Mouse (Mus musculus): Measurements from ENCODE around the gene Zc3h4. TPM values are rescaled to one million over a fixed set of nuclear protein-coding genes. Genes with fewer than 3 reads are reported as not detected.

The Zc3h4 gene
- 10 to 100 TPM; 69.3 to 78.4 TPM for total RNA-seq (2023)

DNA sequence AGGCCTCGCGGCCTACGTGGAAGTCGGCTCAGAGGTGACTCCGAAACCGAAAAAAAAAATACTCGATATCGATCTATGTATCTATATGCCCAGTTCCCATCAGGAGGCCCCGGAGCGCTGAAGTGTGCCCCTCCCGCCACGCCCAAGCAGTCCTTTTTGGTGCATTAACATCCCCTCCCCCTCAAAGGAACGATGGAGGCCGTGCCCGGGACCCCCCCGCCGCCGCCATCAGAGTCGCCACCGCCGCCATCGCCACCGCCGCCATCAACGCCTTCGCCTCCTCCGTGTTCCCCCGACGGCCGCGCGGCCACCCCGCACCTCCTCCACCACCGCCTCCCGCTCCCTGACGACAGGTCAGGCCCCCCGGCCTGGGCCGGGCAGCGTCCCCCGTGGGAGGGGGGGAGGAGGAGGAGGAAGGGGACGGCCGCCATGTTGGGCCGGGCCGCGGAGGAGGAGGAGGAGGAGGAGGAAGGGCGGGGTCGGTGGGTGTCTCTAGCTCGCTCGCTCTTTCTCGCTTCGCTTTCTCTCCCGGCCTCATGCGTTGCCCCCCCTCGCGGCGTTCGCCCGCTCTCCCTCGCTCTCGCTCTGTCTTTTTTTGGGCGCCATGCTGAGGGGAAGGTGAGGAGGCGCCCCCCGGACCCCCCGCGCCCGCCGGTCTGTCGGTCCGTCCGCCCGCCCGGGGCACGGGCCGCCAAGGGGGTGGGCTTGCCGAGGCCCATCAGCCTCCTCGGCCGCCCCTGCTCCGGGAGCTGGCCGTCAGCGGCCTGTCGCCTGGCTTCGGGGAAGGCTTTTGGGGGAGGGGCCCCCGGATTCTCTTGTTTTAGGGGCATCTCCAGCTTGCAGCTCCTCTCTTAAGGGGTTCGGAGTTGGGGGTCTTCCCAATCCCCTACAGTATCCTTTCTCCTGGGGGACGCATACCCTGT is at the start of gene Zc3h4:
Zc3h4 (plus strand) TSS at position 222 of the 923 bp plus-strand sequence.

DNA sequence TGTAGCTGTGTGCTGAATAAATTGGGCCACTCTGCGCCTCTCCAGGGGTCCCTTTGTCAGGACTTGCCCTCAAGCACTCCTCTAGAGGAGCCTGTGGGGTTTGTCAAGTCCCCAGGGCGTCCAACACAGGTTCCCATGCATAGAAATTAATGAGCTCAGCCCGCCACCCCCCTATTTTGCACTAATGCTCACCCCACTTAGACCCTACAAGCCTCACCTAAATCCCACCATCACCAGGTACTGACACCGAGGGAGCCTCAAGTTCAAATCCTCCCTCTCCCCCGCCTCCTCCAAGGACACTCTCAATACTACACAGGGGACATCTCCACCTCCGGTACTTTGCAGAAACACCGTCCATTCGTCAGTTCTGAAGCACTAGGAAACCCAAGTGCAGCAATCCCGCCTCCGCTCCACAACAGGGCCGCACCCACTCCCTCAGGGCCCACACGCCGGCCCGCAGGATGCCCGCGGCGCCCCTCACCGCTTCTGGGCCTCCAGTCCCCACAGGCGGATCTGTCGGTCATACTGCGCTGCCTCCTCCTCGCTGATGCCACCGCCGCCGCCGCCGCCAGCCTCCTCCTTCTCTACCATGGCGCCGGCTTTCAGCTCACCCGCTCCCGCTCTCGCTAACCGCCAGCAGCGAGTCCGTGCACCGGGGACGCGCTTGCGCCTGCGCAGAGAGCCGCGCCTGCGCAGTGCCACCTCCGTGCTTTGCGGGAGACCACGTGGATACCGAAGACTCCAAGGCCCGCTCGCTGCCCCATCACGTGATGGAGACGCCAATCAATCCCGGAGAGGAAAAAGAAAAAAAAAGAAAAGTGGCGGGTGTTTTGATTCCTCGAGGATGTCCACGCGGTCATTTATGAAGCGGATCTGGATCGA is 13.3 kb upstream of the Zc3h4 start, which contains the start of gene Sae1:
Sae1 (minus strand) TSS at position 647 of the 882 bp plus-strand sequence.

DNA sequence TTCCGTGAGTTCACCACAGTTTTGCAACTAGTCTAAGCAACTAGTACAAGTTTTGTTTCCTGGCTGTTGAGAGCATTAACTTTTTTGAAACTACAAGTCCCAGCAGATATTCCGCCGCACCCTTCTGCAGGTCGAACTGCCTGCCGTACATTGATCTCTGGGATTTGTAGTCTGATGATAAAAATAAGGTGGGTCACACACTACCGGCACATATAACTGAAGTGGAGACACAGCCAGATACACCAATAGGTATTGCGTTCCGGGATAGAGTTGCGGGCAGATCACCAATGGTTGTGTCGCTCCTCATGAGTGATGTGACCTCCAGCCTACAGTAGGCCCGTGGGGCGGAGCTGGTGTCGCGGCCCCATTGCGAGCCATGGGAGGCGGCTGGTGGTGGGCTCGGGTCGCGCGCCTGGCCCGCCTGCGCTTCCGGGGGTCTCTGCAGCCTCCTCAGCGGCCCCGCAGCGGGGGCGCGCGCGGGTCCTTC is 51.9 kb downstream of the Zc3h4 start, which contains the start of gene Tmem160:
Tmem160 (plus strand) TSS at position 193 of the 487 bp plus-strand sequence.

DNA sequence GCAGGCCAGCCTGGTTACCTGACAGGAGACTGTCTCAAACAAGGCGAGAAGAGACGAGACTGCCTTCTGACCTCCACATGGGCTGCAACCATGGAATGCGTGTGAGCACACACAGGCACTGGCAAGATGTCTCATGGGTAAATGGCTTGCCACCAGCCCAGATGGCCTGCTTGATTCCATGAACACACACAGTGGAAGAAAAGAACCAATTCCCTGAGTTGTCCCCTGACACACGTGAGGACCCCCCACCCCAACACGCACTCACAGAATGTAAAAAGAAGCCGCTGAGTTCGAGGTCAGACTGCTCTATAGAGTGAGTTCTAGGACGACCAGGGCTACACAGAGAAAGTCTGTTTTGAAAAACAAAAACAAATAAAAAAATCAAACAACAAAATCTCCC is 76.9 kb downstream of the Zc3h4 start, which contains the start of gene Npas1:
Npas1 (minus strand) TSS at position 101 of the 400 bp plus-strand sequence.

Other genes with a start within 250 kb of the Zc3h4 start
- under 1 TPM in 1 of 2 experiments, not detected in 1; 0.86 TPM for gene Meis3, start 225.8 kb upstream of the Zc3h4 start, total RNA-seq (2023)
- gene Dhx34, start 178.9 kb upstream of the Zc3h4 start, total RNA-seq (2023) = 10 to 100 TPM; 20.4 to 24.2 TPM
- 10 to 100 TPM; 25.2 to 26.8 TPM for gene C5ar2, start 156.8 kb upstream of the Zc3h4 start, total RNA-seq (2023)
- gene C5ar1, start 141.4 kb upstream of the Zc3h4 start, total RNA-seq (2023) = 100 to 1,000 TPM; 417 to 461 TPM
- gene Inafm1, start 127.3 kb upstream of the Zc3h4 start, total RNA-seq (2023) = 10 to 100 TPM; 13.3 to 15.2 TPM
- gene Ccdc9, start 114.1 kb upstream of the Zc3h4 start, total RNA-seq (2023) = 100 to 1,000 TPM; 179 to 201 TPM
- gene Bbc3, start 92.5 kb upstream of the Zc3h4 start, total RNA-seq (2023) = 10 to 100 TPM; 24.8 to 28.4 TPM
- 10 to 100 TPM; 45.6 to 46.9 TPM for gene Sae1, start 13.1 kb upstream of the Zc3h4 start, total RNA-seq (2023)
- gene Tmem160, start 51.9 kb downstream of the Zc3h4 start, total RNA-seq (2023) = 10 to 100 TPM; 28.9 to 30.6 TPM
- gene Npas1, start 76.8 kb downstream of the Zc3h4 start, total RNA-seq (2023) = under 1 TPM in 1 of 2 experiments, not detected in 1; 0.16 TPM
- 1 to 10 TPM; 3.1 to 3.9 TPM for gene Arhgap35, start 214.1 kb downstream of the Zc3h4 start, total RNA-seq (2023)